14 mouse cellular contexts compared by ENCODE assay signal in the genomic region with DNA sequence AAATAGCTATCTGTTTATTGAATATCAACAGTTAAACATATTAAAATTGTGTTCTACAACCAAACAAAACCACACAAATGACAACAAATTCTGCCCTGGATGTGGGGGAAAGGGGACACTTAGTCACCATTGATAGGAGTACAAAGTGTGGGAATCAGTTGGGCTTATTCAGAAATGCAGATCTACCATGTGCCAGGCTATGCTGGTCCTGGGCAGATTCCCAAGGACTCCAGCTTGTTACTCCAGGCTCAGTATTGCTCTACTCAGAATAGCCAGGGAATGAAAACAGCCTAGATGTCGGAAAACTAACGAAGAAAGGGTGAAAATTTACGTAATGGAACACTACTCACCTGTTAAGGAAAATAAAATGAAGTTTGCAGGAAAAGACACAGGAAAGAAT. TPM values are rescaled to one million over a fixed set of nuclear protein-coding genes. Genes with fewer than 3 reads are reported as not detected.
DNase-seq lines count a peak whose midpoint lies in the region; ATAC-seq lines count a peak whose summit lies in the region.
"Had no signal": no experiment of that assay in that cellular context is flagged by ENCODE, and none has a peak within 500 bp of the region (broad histone marks: within the 10 kb centered on the region; RNA-seq: fewer than 3 reads in every experiment).

No protein-coding gene starts in this region.

- ATAC-seq in frontal cortex, adult (ENCODE audit: low TSS enrichment) = 0 out of 2 replicates have a peak, but pooled peaks have one; percentile 50
- ATAC-seq: forebrain, embryonic 13.5 days; intestine, embryonic 16.5 days had no signal

- DNase-seq in frontal cortex, adult 2 months (ENCODE audit: extremely low spot score in 1 of 2, low spot score in 1 of 2) = no peak
- DNase-seq in layer of hippocampus, postnatal 10 days (ENCODE audit: low spot score in 2 of 2) = peak; percentile 40 to 53
- DNase-seq in layer of hippocampus, adult 9-10 months (ENCODE audit: low spot score) = no peak
- DNase-seq in adipocyte (ENCODE audit: low spot score) = peak; percentile 61
- DNase-seq in brain, adult 2 months (ENCODE audit: low read depth, low spot score) = peak; percentile 39
- DNase-seq in kidney, postnatal 14 days = no peak
- DNase-seq: adrenal gland, postnatal 10 days; cerebellum, adult 18-20 months; cerebellum, postnatal 36 days; gastrocnemius, postnatal 10 days; heart, adult 2 months had no signal

RNA-seq across cellular contexts. Expression of a gene that starts 5.7 kb away (rescaled TPM):
- polyA plus RNA-seq in frontal cortex, adult 2 months (2012; rRNA removed) = 99.9 and 108 TPM in 2 replicates
- total RNA-seq in layer of hippocampus, postnatal 10 days (2021) = 100 to 1,000 TPM; 145 to 153 TPM

RNA-seq across cellular contexts. Expression of a gene that starts 46.3 kb away (rescaled TPM):
- 49.6 and 50.9 TPM in 2 replicates for polyA plus RNA-seq in frontal cortex, adult 2 months (2012; rRNA removed)
- 10 to 100 TPM; 70.6 to 73.8 TPM for total RNA-seq in layer of hippocampus, postnatal 10 days (2021)

Comparison
In these comparisons a context has a peak if more than half of its experiments do, and no peak if none do; other contexts are left out.
1. DNase-seq: peak in layer of hippocampus, postnatal 10 days (2 of 2), adipocyte (single experiment) and brain, adult 2 months (single experiment); none in frontal cortex, adult 2 months (0 of 2), layer of hippocampus, adult 9-10 months (single experiment) and kidney, postnatal 14 days (single experiment).